ENCODE assay signal across 16 mouse cellular contexts in genomic region chr15:6055703-6056102, GRCm38 (mm10).
"Had no signal": no experiment of that assay in that cellular context is flagged by ENCODE, and none has a peak within 500 bp of the region (broad histone marks: within the 10 kb centered on the region; RNA-seq: fewer than 3 reads in every experiment).

No protein-coding gene starts in this region.

- DNase-seq: retina, postnatal 1 day; right cerebral cortex, adult 18-20 months; right cerebral cortex, postnatal 14 days; right cerebral cortex, postnatal 25 days; right cerebral cortex, postnatal 4 days; spleen, adult 18-20 months; thymus, adult 18-20 months; thymus, adult 2 months; thymus, postnatal 14 days; thymus, postnatal 25 days; thymus, postnatal 36 days; thymus, postnatal 4 days had no signal

- H3K4me2 ChIP-seq: neural tube, embryonic 13.5 days; neural tube, embryonic 15.5 days; stomach, embryonic 15.5 days had no signal

- H3K36me3 ChIP-seq: neural tube, embryonic 13.5 days; neural tube, embryonic 15.5 days; stomach, embryonic 15.5 days had no signal

- H3K27me3 ChIP-seq: neural tube, embryonic 13.5 days; neural tube, embryonic 15.5 days; stomach, embryonic 15.5 days had no signal

- H3K4me3 ChIP-seq: neural tube, embryonic 13.5 days; neural tube, embryonic 15.5 days; stomach, embryonic 15.5 days had no signal

- H3K27ac ChIP-seq: neural tube, embryonic 13.5 days; neural tube, embryonic 15.5 days; stomach, embryonic 15.5 days; stomach, postnatal 0 days had no signal
